ENCODE assay signal across 15 mouse cellular contexts in genomic region chr1:20135065-20135618, GRCm38 (mm10).
DNase-seq lines count a peak whose midpoint lies in the region; ATAC-seq and TF ChIP-seq lines count a peak whose summit lies in the region.
"Had no signal": no experiment of that assay in that cellular context is flagged by ENCODE, and none has a peak within 500 bp of the region (broad histone marks: within the 10 kb centered on the region; RNA-seq: fewer than 3 reads in every experiment).

No protein-coding gene starts in this region.

- WGBS in hindbrain, postnatal 0 days = 40% methylated on average over 4 of the region's 4 CpGs

- ATAC-seq in hindbrain, postnatal 0 days = 0 out of 2 replicates have a peak, but pooled peaks have one; percentile 21
- ATAC-seq: CD4-positive, CD25-positive, alpha-beta regulatory T cell, adult 4 months had no signal

- no peak overlapping the region for H3K4me3 ChIP-seq in hindbrain, postnatal 0 days (ENCODE audit: low read length)
- H3K4me3 ChIP-seq: erythroblast, embryonic 14.5 days; heart, adult 2 months; liver, embryonic 15.5 days had no signal

- H3K9ac ChIP-seq in hindbrain, postnatal 0 days (replicated peaks; ENCODE audit: low read length) = no peak overlapping the region
- H3K9ac ChIP-seq: liver, embryonic 15.5 days had no signal

- no peaks in the 10 kb centered on the region for H3K27me3 ChIP-seq in hindbrain, postnatal 0 days (ENCODE audit: insufficient read depth, low read length)
- H3K27me3 ChIP-seq: liver, embryonic 15.5 days had no signal

- no peak for TF ChIP-seq CTCF in hindbrain, postnatal 0 days (IDR thresholded peaks at IDR 0.05; ENCODE audit: low read depth)

- H3K4me1 ChIP-seq in hindbrain, postnatal 0 days (ENCODE audit: insufficient read depth, low read length) = no peaks in the 10 kb centered on the region
- H3K4me1 ChIP-seq: liver, embryonic 15.5 days had no signal

- H3K27ac ChIP-seq in hindbrain, postnatal 0 days = no peak overlapping the region
- H3K27ac ChIP-seq: heart, adult 2 months; liver, embryonic 15.5 days; stomach, postnatal 0 days had no signal

- no peaks in the 10 kb centered on the region for H3K9me3 ChIP-seq in hindbrain, postnatal 0 days (ENCODE audit: low read length)
- H3K9me3 ChIP-seq: liver, embryonic 15.5 days had no signal

- DNase-seq in Muller cell, postnatal 12 days (ENCODE audit: inconsistent ontology term) = peak; percentile 76
- peak; percentile 31 for DNase-seq in embryo, embryonic 11.5 days (ENCODE audit: low read depth, low spot score)
- no peak for DNase-seq in hindbrain, postnatal 0 days (ENCODE audit: low spot score)
- peak; percentile 21 for DNase-seq in neural tube, embryonic 10.5 days (ENCODE audit: extremely low spot score, low spot score)
- DNase-seq in cerebellum, postnatal 25 days = no peak
- DNase-seq in layer of hippocampus, postnatal 10 days (ENCODE audit: low spot score in 2 of 2) = no peak
- no peak for DNase-seq in adrenal gland, adult 8-10 months
- DNase-seq: cerebellum, adult 9-11 months; heart, adult 2 months; kidney, adult 8-10 months; thymus, postnatal 4 days had no signal

- H3K4me2 ChIP-seq in hindbrain, postnatal 0 days (ENCODE audit: low read depth, low read length) = no peak overlapping the region
- H3K4me2 ChIP-seq: liver, embryonic 15.5 days had no signal

- H3K36me3 ChIP-seq in hindbrain, postnatal 0 days (ENCODE audit: insufficient read depth, low read length) = no peaks in the 10 kb centered on the region
- H3K36me3 ChIP-seq: liver, embryonic 15.5 days had no signal

Comparison
In these comparisons a context has a peak if more than half of its experiments do, and no peak if none do; other contexts are left out.
1. DNase-seq: peak in Muller cell, postnatal 12 days (single experiment), embryo, embryonic 11.5 days (single experiment) and neural tube, embryonic 10.5 days (single experiment); none in hindbrain, postnatal 0 days (single experiment), cerebellum, postnatal 25 days (0 of 2), layer of hippocampus, postnatal 10 days (0 of 2) and adrenal gland, adult 8-10 months (single experiment).